Mouse (Mus musculus): ENCODE data around the gene Duoxa1. TPM values are rescaled to one million over a fixed set of nuclear protein-coding genes. Genes with fewer than 3 reads are reported as not detected.
"Not testable (repeated sequence)": the region's sequence is repeated elsewhere in the genome, so short reads cannot be mapped to it uniquely, and the experiment has no call there.

Gene Duoxa1
- total and polyA plus RNA-seq, 3 experiments, result 0.23 to 1.5 (median 0.37) TPM

DNA sequence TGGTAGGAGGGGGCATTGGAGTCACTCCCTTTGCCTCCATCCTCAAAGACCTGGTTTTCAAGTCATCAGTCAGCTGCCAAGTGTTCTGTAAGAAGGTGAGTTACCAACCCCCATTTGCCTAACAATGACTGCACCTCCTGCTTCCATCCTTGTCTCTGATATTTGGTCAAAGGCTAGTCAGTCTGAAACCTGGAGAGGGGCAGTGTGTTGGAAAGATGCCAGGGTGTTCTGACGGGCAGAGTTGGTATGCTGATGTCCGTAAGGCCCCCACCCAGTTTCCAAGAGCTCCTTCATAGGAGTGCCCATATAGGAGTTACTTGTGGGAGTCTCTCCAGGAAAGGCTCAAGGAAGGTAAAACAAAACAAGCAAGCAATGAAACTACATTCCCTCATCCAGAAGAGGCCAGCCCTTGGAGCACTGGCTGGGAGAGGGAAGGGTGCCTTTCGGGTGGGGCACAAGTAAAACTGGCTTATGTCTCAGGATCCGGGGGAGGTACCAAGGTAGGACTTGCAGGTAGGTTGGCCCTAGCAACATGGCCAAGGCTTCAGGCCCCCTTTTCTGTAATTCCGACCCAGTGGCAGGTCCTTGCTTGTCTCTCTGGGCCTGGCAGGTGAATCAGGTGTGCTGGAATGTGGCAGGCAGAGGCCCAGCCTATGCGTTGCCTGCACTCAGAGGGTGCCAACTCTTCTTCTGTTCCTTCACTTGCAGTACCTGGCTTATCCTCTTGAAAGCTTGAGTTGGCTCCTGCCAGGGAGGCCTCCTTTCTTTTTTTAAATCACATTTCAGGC, 31.8 kb upstream of the Duoxa1 start:
- no peak for DNase-seq
- H3K4me1 ChIP-seq (ENCODE audit: control insufficient read depth, insufficient read depth, low read length), result peaks cover 4% of the 10 kb centered on the region; the same call in 1 of the 2 replicates
- H3K9ac ChIP-seq (ENCODE audit: low read depth, low read length), result no peak overlapping the region
- H3K79me2 ChIP-seq (replicated peaks; ENCODE audit: control insufficient read depth, insufficient read depth, low read length), result no peaks in the 10 kb centered on the region
- no peak overlapping the region for H3K27ac ChIP-seq
- no peaks in the 10 kb centered on the region for H3K36me3 ChIP-seq (ENCODE audit: control insufficient read depth, insufficient read depth, low read length)
- TF ChIP-seq EP300 (IDR thresholded peaks at IDR 0.05; ENCODE audit: insufficient read depth, low read depth, low read length), result no peak
- TF ChIP-seq CTCF (IDR thresholded peaks at IDR 0.05), result no peak
- no peak for TF ChIP-seq POLR2A (IDR thresholded peaks at IDR 0.05; ENCODE audit: insufficient read depth, low read depth, low read length)
- H3K27me3 ChIP-seq (ENCODE audit: control insufficient read depth, insufficient read depth, low read length), result no peaks in the 10 kb centered on the region
- WGBS, result 81% methylated on average over 6 of the region's 6 CpGs
- H3K4me3 ChIP-seq, result no peak overlapping the region
- intact Hi-C loops (cut with DNase I), result loop anchor here (10.0 kb wide), 1 partner anchor 280 kb away; no protein-coding TSS in a partner anchor

DNA sequence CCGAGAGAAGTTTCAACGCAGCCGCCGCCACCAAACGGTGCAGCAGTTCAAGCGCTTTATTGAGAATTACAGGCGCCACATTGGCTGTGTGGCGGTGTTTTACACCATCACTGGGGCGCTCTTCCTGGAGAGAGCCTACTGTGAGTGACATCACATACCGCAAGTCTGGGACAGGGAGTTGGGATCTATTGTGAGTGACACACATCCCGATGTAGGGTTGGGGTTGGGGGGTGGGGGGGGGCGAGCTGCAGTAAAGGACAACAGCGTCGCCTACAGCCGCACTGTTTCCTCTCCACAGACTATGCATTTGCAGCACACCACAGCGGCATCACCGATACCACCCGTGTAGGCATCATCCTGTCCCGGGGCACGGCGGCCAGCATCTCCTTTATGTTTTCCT, 23.8 kb upstream of the Duoxa1 start:
- no peaks in the 10 kb centered on the region for H3K4me1 ChIP-seq (ENCODE audit: control insufficient read depth, insufficient read depth, low read length)
- no peak overlapping the region for H3K9ac ChIP-seq (ENCODE audit: low read depth, low read length)
- WGBS, result 75% methylated on average over 21 of the region's 21 CpGs
- no peaks in the 10 kb centered on the region for H3K27me3 ChIP-seq (ENCODE audit: control insufficient read depth, insufficient read depth, low read length)
- no peak overlapping the region for H3K27ac ChIP-seq
- no peaks in the 10 kb centered on the region for H3K79me2 ChIP-seq (replicated peaks; ENCODE audit: control insufficient read depth, insufficient read depth, low read length)
- no peaks in the 10 kb centered on the region for H3K36me3 ChIP-seq (ENCODE audit: control insufficient read depth, insufficient read depth, low read length)
- intact Hi-C loops (cut with DNase I), result no loop called here
- TF ChIP-seq CTCF (IDR thresholded peaks at IDR 0.05) (no peak), POLR2A (IDR thresholded peaks at IDR 0.05; ENCODE audit: insufficient read depth, low read depth, low read length) (no peak), EP300 (IDR thresholded peaks at IDR 0.05; ENCODE audit: insufficient read depth, low read depth, low read length) (no peak)
- no peak for DNase-seq
- H3K4me3 ChIP-seq, result no peak overlapping the region

- Histone ChIP-seq H3K9ac (ENCODE audit: low read depth, low read length) (no peak overlapping the region), H3K79me2 (replicated peaks; ENCODE audit: control insufficient read depth, insufficient read depth, low read length) (no peaks in the 10 kb centered on the region), H3K36me3 (ENCODE audit: control insufficient read depth, insufficient read depth, low read length) (no peaks in the 10 kb centered on the region), H3K27me3 (ENCODE audit: control insufficient read depth, insufficient read depth, low read length) (no peaks in the 10 kb centered on the region), H3K27ac (no peak overlapping the region), H3K4me1 (ENCODE audit: control insufficient read depth, insufficient read depth, low read length) (no peaks in the 10 kb centered on the region), H3K4me3 (no peak overlapping the region)
- 31% methylated on average over 3 of the region's 3 CpGs for WGBS
- intact Hi-C loops (cut with DNase I), result no loop called here
- TF ChIP-seq CTCF (IDR thresholded peaks at IDR 0.05), result no peak
- TF ChIP-seq EP300 (IDR thresholded peaks at IDR 0.05; ENCODE audit: insufficient read depth, low read depth, low read length), result no peak
- no peak for TF ChIP-seq POLR2A (IDR thresholded peaks at IDR 0.05; ENCODE audit: insufficient read depth, low read depth, low read length)
- no peak for DNase-seq
These were observed 20.6 kb upstream of the Duoxa1 start for GRCm38 (mm10) chr2:122334170-122334569.

DNA sequence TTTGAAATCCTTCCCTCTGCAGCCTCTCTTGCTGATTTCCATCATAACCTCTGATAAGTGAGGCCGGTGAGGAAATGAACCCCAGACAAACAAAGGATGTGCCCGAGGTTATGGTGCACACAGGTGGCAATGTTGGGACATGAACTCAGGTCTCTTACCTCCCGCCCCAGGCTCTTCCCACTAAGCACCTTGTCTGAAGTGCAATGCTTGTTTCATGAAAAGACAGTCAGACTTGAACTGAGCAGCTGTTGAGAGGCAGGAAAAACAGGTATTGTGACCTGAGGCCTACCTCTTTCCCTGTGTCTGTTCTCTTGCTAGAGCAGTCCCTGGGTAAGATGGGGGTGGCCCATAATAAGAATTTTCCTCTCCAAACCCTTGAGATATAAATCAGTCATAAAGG, 18.7 kb upstream of the Duoxa1 start:
- H3K9ac ChIP-seq (ENCODE audit: low read depth, low read length), result no peak overlapping the region
- H3K79me2 ChIP-seq (replicated peaks; ENCODE audit: control insufficient read depth, insufficient read depth, low read length), result no peaks in the 10 kb centered on the region
- no peak for DNase-seq
- TF ChIP-seq POLR2A (IDR thresholded peaks at IDR 0.05; ENCODE audit: insufficient read depth, low read depth, low read length) (no peak), CTCF (IDR thresholded peaks at IDR 0.05) (no peak), EP300 (IDR thresholded peaks at IDR 0.05; ENCODE audit: insufficient read depth, low read depth, low read length) (no peak)
- no peaks in the 10 kb centered on the region for H3K27me3 ChIP-seq (ENCODE audit: control insufficient read depth, insufficient read depth, low read length)
- H3K4me3 ChIP-seq, result no peak overlapping the region
- no peaks in the 10 kb centered on the region for H3K4me1 ChIP-seq (ENCODE audit: control insufficient read depth, insufficient read depth, low read length)
- H3K27ac ChIP-seq, result no peak overlapping the region
- intact Hi-C loops (cut with DNase I), result no loop called here
- 73% methylated on average over 3 of the region's 3 CpGs for WGBS
- H3K36me3 ChIP-seq (ENCODE audit: control insufficient read depth, insufficient read depth, low read length), result no peaks in the 10 kb centered on the region

GRCm38 (mm10) chr2:122330317-122330716, 16.8 kb upstream of the Duoxa1 start:
- intact Hi-C loops (cut with DNase I); H3K79me2 ChIP-seq (replicated peaks; ENCODE audit: control insufficient read depth, insufficient read depth, low read length): not testable (repeated sequence)

DNA sequence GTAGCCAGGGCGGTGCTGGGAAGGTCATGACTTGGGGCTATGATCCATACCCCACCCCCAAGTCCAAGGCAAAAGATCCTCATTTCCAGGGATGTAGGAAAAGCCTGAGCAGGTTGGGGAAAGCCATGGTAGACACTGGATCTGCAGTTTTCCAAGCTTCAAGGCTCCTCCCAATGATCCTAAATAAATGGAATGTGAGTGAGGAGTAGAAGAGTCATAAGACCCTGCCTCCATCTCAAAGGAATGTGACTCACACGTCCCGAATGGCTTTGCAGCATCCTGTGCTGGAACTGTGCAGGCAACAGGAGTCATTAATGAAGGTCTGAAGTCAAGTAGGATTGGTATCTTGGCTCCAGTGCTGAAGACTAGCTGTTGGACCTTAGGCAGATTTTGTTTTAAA, 14.5 kb upstream of the Duoxa1 start:
- no peak overlapping the region for H3K4me3 ChIP-seq
- H3K79me2 ChIP-seq (replicated peaks; ENCODE audit: control insufficient read depth, insufficient read depth, low read length), result no peaks in the 10 kb centered on the region
- H3K27ac ChIP-seq, result no peak overlapping the region
- intact Hi-C loops (cut with DNase I), result no loop called here
- H3K36me3 ChIP-seq (ENCODE audit: control insufficient read depth, insufficient read depth, low read length), result no peaks in the 10 kb centered on the region
- H3K4me1 ChIP-seq (ENCODE audit: control insufficient read depth, insufficient read depth, low read length), result no peaks in the 10 kb centered on the region
- H3K9ac ChIP-seq (ENCODE audit: low read depth, low read length), result no peak overlapping the region
- no peak for DNase-seq
- TF ChIP-seq EP300 (IDR thresholded peaks at IDR 0.05; ENCODE audit: insufficient read depth, low read depth, low read length) (no peak), POLR2A (IDR thresholded peaks at IDR 0.05; ENCODE audit: insufficient read depth, low read depth, low read length) (no peak), CTCF (IDR thresholded peaks at IDR 0.05) (no peak)
- no peaks in the 10 kb centered on the region for H3K27me3 ChIP-seq (ENCODE audit: control insufficient read depth, insufficient read depth, low read length)
- WGBS, result 29% methylated on average over 3 of the region's 3 CpGs

More at GRCm38 (mm10) chr2:122330317-122330716, 16.8 kb upstream of the Duoxa1 start:
- not testable (repeated sequence) for H3K27ac ChIP-seq; H3K4me3 ChIP-seq; H3K36me3 ChIP-seq (ENCODE audit: control insufficient read depth, insufficient read depth, low read length); H3K27me3 ChIP-seq (ENCODE audit: control insufficient read depth, insufficient read depth, low read length); H3K4me1 ChIP-seq (ENCODE audit: control insufficient read depth, insufficient read depth, low read length); H3K9ac ChIP-seq (ENCODE audit: low read depth, low read length); DNase-seq
- 81% methylated on average over 6 of the region's 6 CpGs for WGBS
